Mouse (Mus musculus): ENCODE measurements around the gene Itpr1. TPM values are rescaled to one million over a fixed set of nuclear protein-coding genes. Genes with fewer than 3 reads are reported as not detected.

The Itpr1 gene
- polyA plus RNA-seq, 1 experiment from 2014 or later = 16.6 TPM

DNA sequence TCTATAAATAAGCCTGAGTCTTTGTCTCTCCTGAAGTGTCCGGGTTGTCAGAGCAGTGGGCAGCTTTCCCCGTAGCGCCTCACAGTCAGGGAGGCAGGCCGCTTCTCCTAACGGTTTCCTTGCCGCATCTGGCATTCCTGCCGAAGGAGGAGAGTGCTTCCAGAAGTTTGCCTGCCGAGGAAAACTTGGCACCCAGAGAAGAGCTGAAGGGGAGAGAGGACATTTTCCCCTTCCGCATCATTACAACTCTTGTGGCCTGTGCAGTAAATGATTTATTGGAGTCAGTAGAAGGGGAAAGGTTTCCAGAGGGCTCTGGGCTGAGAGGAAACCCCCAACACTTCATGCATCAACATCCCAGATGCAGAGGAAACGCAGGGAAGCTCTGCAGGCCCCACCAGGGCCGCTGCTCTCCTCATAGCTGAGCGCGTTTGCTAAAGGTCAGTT, 22.8 kb downstream of the Itpr1 start:
- ATAC-seq (ENCODE audit: insufficient number of reproducible peaks, insufficient read depth, low FRiP score, low read depth) = no peak
- peak overlapping the region; percentile 5; the same call in 1 of the 2 replicates for H3K9ac ChIP-seq (ENCODE audit: low read length)
- H3K27ac ChIP-seq (replicated peaks in 1 of 2; ENCODE audit: control insufficient read depth in 1 of 2, insufficient read depth in 1 of 2, low read depth in 2 of 2, low read length in 2 of 2) = peak overlapping the region; percentile 63 to 74
- WGBS = 14% methylated on average over 13 of the region's 13 CpGs
- H3K4me1 ChIP-seq (ENCODE audit: control insufficient read depth in 2 of 2, insufficient read depth in 2 of 2, low read length in 2 of 2) = peaks cover 41 to 66% of the 10 kb centered on the region in 2 experiments
- H3K27me3 ChIP-seq (ENCODE audit: control insufficient read depth, insufficient read depth, low read length) = no peaks in the 10 kb centered on the region
- peaks cover 18% of the 10 kb centered on the region for H3K36me3 ChIP-seq (ENCODE audit: control insufficient read depth, insufficient read depth, low read length)
- peak overlapping the region; percentile 43 for H3K4me2 ChIP-seq (ENCODE audit: low read length)
- no peak overlapping the region for H3K4me3 ChIP-seq (ENCODE audit: control insufficient read depth in 1 of 2, insufficient read depth in 1 of 2, low read depth in 1 of 2, low read length in 2 of 2)
- no peaks in the 10 kb centered on the region for H3K9me3 ChIP-seq (ENCODE audit: control insufficient read depth, low read length)

DNA sequence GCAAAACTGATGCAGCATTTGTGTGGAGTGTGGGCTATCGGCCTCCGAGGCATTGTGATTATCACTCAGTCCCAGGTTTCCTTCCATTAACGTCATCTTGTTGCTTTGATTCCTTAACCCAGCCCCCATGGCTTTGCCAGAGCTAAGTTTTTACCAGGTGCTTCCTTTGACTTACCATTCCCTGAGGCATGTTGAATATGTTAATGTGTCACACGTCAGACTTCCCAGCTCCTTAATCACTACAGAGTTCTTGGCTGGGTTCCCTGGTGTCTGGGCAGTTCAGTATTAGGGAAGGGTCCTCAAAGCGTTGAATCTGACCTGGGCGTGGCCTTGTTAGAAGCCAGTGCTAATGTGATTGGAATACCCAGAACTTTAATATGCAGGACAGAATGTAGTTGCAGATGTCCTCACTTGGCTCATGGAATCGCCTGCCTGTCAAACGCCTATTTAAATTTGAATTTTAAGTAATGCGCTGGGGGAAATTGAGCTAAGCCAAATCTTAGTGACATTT, 23.6 kb downstream of the Itpr1 start:
- H3K4me2 ChIP-seq (ENCODE audit: low read length) = peak overlapping the region; percentile 43; the same call in 1 of the 2 replicates
- no peak overlapping the region for H3K4me3 ChIP-seq (ENCODE audit: control insufficient read depth in 1 of 2, insufficient read depth in 1 of 2, low read depth in 1 of 2, low read length in 2 of 2)
- H3K9ac ChIP-seq (ENCODE audit: low read length) = peak overlapping the region; percentile 5; the same call in 1 of the 2 replicates
- peak overlapping the region; percentile 63 to 74; a peak in 3 of 4 replicates for H3K27ac ChIP-seq (replicated peaks in 1 of 2; ENCODE audit: control insufficient read depth in 1 of 2, insufficient read depth in 1 of 2, low read depth in 2 of 2, low read length in 2 of 2)
- H3K4me1 ChIP-seq (ENCODE audit: control insufficient read depth in 2 of 2, insufficient read depth in 2 of 2, low read length in 2 of 2) = peaks cover 40 to 67% of the 10 kb centered on the region in 2 experiments
- peak; percentile 59 for ATAC-seq (ENCODE audit: insufficient number of reproducible peaks, insufficient read depth, low FRiP score, low read depth)
- no peaks in the 10 kb centered on the region for H3K27me3 ChIP-seq (ENCODE audit: control insufficient read depth, insufficient read depth, low read length)
- WGBS = 53% methylated on average over 9 of the region's 9 CpGs
- H3K36me3 ChIP-seq (ENCODE audit: control insufficient read depth, insufficient read depth, low read length) = peaks cover 24% of the 10 kb centered on the region
- H3K9me3 ChIP-seq (ENCODE audit: control insufficient read depth, low read length) = no peaks in the 10 kb centered on the region

DNA sequence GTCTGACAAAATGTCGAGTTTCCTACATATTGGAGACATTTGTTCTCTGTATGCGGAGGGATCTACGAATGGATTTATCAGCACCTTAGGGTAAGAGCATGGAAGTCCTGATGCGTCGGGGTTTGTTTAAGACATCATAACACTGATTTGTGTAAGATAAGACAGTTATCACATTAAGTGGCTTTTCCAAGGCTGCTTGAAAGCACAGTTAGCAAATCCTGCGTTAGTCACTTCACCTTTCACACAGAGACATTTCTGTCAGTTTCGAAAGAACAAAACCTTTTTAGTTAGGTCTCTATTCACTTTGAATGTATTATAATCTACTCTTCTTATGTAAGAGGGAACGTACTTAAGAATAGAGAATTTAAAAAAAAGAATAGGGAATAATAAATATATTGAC, 24.1 kb downstream of the Itpr1 start:
- H3K36me3 ChIP-seq (ENCODE audit: control insufficient read depth, insufficient read depth, low read length) = peaks cover 29% of the 10 kb centered on the region
- H3K27ac ChIP-seq (replicated peaks in 1 of 2; ENCODE audit: control insufficient read depth in 1 of 2, insufficient read depth in 1 of 2, low read depth in 2 of 2, low read length in 2 of 2) = 0 out of 4 replicates have a peak overlapping the region, but pooled peaks of 1 of the 2 experiments have one; percentile 34
- no peaks in the 10 kb centered on the region for H3K9me3 ChIP-seq (ENCODE audit: control insufficient read depth, low read length)
- no peak for ATAC-seq (ENCODE audit: insufficient number of reproducible peaks, insufficient read depth, low FRiP score, low read depth)
- H3K4me3 ChIP-seq (ENCODE audit: control insufficient read depth in 1 of 2, insufficient read depth in 1 of 2, low read depth in 1 of 2, low read length in 2 of 2) = no peak overlapping the region
- H3K4me1 ChIP-seq (ENCODE audit: control insufficient read depth in 2 of 2, insufficient read depth in 2 of 2, low read length in 2 of 2) = peaks cover 37 to 61% of the 10 kb centered on the region in 2 experiments
- no peak overlapping the region for H3K9ac ChIP-seq (ENCODE audit: low read length)
- no peak overlapping the region for H3K4me2 ChIP-seq (ENCODE audit: low read length)
- WGBS = 80% methylated on average over 8 of the region's 8 CpGs
- H3K27me3 ChIP-seq (ENCODE audit: control insufficient read depth, insufficient read depth, low read length) = no peaks in the 10 kb centered on the region

DNA sequence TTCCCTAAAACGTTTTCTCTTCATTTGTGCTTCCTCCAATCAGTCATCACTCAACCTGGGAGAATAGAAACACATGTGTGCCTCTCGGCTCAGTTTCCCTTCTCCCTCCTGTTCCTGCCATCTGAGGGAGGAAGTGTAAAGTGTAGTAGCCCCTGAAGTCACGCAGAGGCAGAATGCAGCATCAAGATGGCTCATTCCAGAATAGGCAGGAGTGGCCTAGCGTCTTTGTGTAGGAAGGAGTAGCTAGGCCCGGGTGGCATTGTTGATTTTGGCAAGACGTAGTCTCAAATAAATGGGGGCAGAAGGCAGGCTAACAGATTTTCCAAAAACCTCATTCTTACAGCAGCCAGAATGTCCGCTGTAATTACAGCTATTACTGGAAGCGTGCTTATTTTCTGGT, 24.7 kb downstream of the Itpr1 start:
- Histone ChIP-seq H3K9ac (ENCODE audit: low read length) (no peak overlapping the region), H3K4me3 (ENCODE audit: control insufficient read depth in 1 of 2, insufficient read depth in 1 of 2, low read depth in 1 of 2, low read length in 2 of 2) (no peak overlapping the region), H3K27me3 (ENCODE audit: control insufficient read depth, insufficient read depth, low read length) (no peaks in the 10 kb centered on the region), H3K4me1 (ENCODE audit: control insufficient read depth in 2 of 2, insufficient read depth in 2 of 2, low read length in 2 of 2) (peaks cover 33 to 55% of the 10 kb centered on the region in 2 experiments), H3K27ac (replicated peaks in 1 of 2; ENCODE audit: control insufficient read depth in 1 of 2, insufficient read depth in 1 of 2, low read depth in 2 of 2, low read length in 2 of 2) (no peak overlapping the region), H3K36me3 (ENCODE audit: control insufficient read depth, insufficient read depth, low read length) (peaks cover 32% of the 10 kb centered on the region), H3K4me2 (ENCODE audit: low read length) (no peak overlapping the region), H3K9me3 (ENCODE audit: control insufficient read depth, low read length) (no peaks in the 10 kb centered on the region)
- no peak for ATAC-seq (ENCODE audit: insufficient number of reproducible peaks, insufficient read depth, low FRiP score, low read depth)
- WGBS = 58% methylated on average over 8 of the region's 8 CpGs

DNA sequence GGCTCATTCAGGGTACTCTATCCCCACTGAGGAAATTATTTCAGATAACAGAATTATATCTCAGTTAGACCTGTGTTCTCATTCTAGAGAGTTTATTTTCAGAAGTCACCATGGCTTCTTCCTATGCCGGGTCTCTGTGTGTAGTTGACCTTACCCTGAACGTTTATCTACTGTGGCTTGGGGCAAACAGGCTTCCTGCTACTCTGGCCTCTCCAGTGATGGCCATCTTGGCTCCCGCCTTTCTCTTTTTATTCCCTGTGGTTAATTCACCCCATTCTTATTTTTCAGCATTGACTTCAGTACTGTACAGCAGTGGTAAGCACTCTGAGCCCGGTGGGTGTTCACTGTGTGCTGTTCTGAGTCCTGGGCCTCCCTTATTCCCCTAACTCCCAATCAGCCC, 25.1 kb downstream of the Itpr1 start:
- H3K36me3 ChIP-seq (ENCODE audit: control insufficient read depth, insufficient read depth, low read length) = peaks cover 36% of the 10 kb centered on the region
- no peaks in the 10 kb centered on the region for H3K27me3 ChIP-seq (ENCODE audit: control insufficient read depth, insufficient read depth, low read length)
- no peaks in the 10 kb centered on the region for H3K9me3 ChIP-seq (ENCODE audit: control insufficient read depth, low read length)
- H3K4me3 ChIP-seq (ENCODE audit: control insufficient read depth in 1 of 2, insufficient read depth in 1 of 2, low read depth in 1 of 2, low read length in 2 of 2) = no peak overlapping the region
- H3K9ac ChIP-seq (ENCODE audit: low read length) = no peak overlapping the region
- peaks cover 29 to 51% of the 10 kb centered on the region in 2 experiments for H3K4me1 ChIP-seq (ENCODE audit: control insufficient read depth in 2 of 2, insufficient read depth in 2 of 2, low read length in 2 of 2)
- H3K4me2 ChIP-seq (ENCODE audit: low read length) = no peak overlapping the region
- no peak for ATAC-seq (ENCODE audit: insufficient number of reproducible peaks, insufficient read depth, low FRiP score, low read depth)
- 62% methylated on average over 4 of the region's 4 CpGs for WGBS
- no peak overlapping the region; a peak in 1 of 4 replicates for H3K27ac ChIP-seq (replicated peaks in 1 of 2; ENCODE audit: control insufficient read depth in 1 of 2, insufficient read depth in 1 of 2, low read depth in 2 of 2, low read length in 2 of 2)

DNA sequence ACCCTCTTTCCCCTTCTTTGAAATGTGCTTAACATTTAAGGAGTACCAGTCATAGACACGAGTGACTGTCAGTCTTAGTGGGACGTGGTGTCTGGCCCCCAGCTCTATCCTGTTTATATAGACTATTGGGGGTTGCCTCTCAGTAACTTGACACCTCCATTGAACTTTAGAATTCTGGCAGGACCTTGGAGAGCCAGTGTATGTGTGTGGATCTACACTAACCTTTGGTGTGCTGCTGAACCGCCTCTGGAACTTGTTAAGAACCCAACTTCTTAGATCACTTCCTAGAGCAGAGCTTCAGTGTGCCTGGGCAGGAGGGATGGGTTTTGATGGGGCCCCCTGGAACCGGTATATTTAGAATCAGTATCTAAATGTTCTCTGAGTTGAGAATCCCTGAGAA, 26.2 kb downstream of the Itpr1 start:
- H3K27ac ChIP-seq (replicated peaks in 1 of 2; ENCODE audit: control insufficient read depth in 1 of 2, insufficient read depth in 1 of 2, low read depth in 2 of 2, low read length in 2 of 2) = no peak overlapping the region

DNA sequence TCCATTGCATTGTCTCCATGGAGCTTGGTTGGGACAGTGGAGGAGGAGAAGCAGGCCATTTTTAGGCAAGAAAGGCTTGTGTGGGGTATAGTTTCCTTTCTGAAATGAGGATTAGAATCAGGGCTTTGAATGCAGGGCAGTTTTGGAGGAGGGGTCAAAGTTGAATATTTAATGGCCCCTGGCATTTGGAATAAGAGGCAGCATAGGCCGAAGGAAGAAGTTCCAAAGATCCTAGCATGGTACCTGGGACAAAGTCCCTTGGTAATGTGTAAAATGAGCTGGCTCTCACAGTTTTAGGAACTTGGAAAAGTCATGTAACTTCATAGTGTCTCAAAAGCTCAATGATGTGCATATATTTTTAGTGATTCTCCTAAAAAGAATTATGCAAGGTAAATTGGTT, 27.1 kb downstream of the Itpr1 start:
- Histone ChIP-seq H3K9ac (ENCODE audit: low read length) (no peak overlapping the region), H3K36me3 (ENCODE audit: control insufficient read depth, insufficient read depth, low read length) (peaks cover 36% of the 10 kb centered on the region), H3K4me2 (ENCODE audit: low read length) (no peak overlapping the region), H3K27ac (replicated peaks in 1 of 2; ENCODE audit: control insufficient read depth in 1 of 2, insufficient read depth in 1 of 2, low read depth in 2 of 2, low read length in 2 of 2) (no peak overlapping the region), H3K4me1 (ENCODE audit: control insufficient read depth in 2 of 2, insufficient read depth in 2 of 2, low read length in 2 of 2) (peaks cover 19 to 34% of the 10 kb centered on the region in 2 experiments), H3K9me3 (ENCODE audit: control insufficient read depth, low read length) (no peaks in the 10 kb centered on the region), H3K27me3 (ENCODE audit: control insufficient read depth, insufficient read depth, low read length) (no peaks in the 10 kb centered on the region), H3K4me3 (ENCODE audit: control insufficient read depth in 1 of 2, insufficient read depth in 1 of 2, low read depth in 1 of 2, low read length in 2 of 2) (no peak overlapping the region)
- 85% methylated on average over 1 of the region's 1 CpGs for WGBS
- ATAC-seq (ENCODE audit: insufficient number of reproducible peaks, insufficient read depth, low FRiP score, low read depth) = no peak

More for the DNA sequence above, 26.2 kb downstream of the Itpr1 start:
- no peak overlapping the region for H3K4me3 ChIP-seq (ENCODE audit: control insufficient read depth in 1 of 2, insufficient read depth in 1 of 2, low read depth in 1 of 2, low read length in 2 of 2)
- no peak overlapping the region for H3K4me2 ChIP-seq (ENCODE audit: low read length)
- peaks cover 36% of the 10 kb centered on the region for H3K36me3 ChIP-seq (ENCODE audit: control insufficient read depth, insufficient read depth, low read length)
- H3K27me3 ChIP-seq (ENCODE audit: control insufficient read depth, insufficient read depth, low read length) = no peaks in the 10 kb centered on the region
- H3K9me3 ChIP-seq (ENCODE audit: control insufficient read depth, low read length) = no peaks in the 10 kb centered on the region
- H3K4me1 ChIP-seq (ENCODE audit: control insufficient read depth in 2 of 2, insufficient read depth in 2 of 2, low read length in 2 of 2) = peaks cover 25 to 43% of the 10 kb centered on the region in 2 experiments
- no peak overlapping the region for H3K9ac ChIP-seq (ENCODE audit: low read length)
- 34% methylated on average over 4 of the region's 4 CpGs for WGBS
- ATAC-seq (ENCODE audit: insufficient number of reproducible peaks, insufficient read depth, low FRiP score, low read depth) = no peak

DNA sequence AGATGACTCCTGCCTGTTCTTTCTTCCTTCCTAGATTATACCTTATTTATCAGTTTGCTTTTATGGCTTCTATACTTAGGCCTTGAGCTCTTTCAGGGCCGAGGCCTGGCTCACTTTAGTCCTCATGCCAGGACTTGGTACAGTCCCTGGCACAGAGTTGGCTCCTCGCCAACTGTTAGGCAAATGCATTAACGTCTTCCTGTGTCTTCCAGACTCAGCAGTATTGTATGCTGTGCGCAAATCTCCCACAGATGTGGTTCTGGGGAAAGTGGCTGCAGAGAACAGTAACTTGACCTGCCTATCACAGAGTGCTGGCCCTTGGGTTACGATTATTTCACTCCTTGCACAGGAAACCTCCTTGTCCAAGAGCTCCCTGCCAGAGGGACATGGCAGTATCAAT, 27.9 kb downstream of the Itpr1 start:
- no peak overlapping the region for H3K9ac ChIP-seq (ENCODE audit: low read length)

More for the DNA sequence above, 27.9 kb downstream of the Itpr1 start:
- H3K27ac ChIP-seq (replicated peaks in 1 of 2; ENCODE audit: control insufficient read depth in 1 of 2, insufficient read depth in 1 of 2, low read depth in 2 of 2, low read length in 2 of 2) = no peak overlapping the region
- no peaks in the 10 kb centered on the region for H3K27me3 ChIP-seq (ENCODE audit: control insufficient read depth, insufficient read depth, low read length)
- H3K4me1 ChIP-seq (ENCODE audit: control insufficient read depth in 2 of 2, insufficient read depth in 2 of 2, low read length in 2 of 2) = peaks cover 15 to 29% of the 10 kb centered on the region in 2 experiments
- H3K4me2 ChIP-seq (ENCODE audit: low read length) = no peak overlapping the region
- H3K9me3 ChIP-seq (ENCODE audit: control insufficient read depth, low read length) = no peaks in the 10 kb centered on the region
- no peak overlapping the region for H3K4me3 ChIP-seq (ENCODE audit: control insufficient read depth in 1 of 2, insufficient read depth in 1 of 2, low read depth in 1 of 2, low read length in 2 of 2)
- H3K36me3 ChIP-seq (ENCODE audit: control insufficient read depth, insufficient read depth, low read length) = peaks cover 36% of the 10 kb centered on the region
- no peak for ATAC-seq (ENCODE audit: insufficient number of reproducible peaks, insufficient read depth, low FRiP score, low read depth)
- 67% methylated on average over 5 of the region's 5 CpGs for WGBS

All from heart, embryonic 14.5 days (tissue).